Mouse (Mus musculus) left cerebral cortex, postnatal 14 days (tissue): ENCODE data around the gene Trpv4. TPM values are rescaled to one million over a fixed set of nuclear protein-coding genes. Genes with fewer than 3 reads are reported as not detected.

Experiments
- DNase-seq, 2 experiments: peaks; one replicate each; pipeline ENCODE4 v3.0.0; 2021 to 2022; ENCODE audit warnings: low spot score in 2 of 2, mixed read lengths in 1 of 2
- intact Hi-C: fragments of 180-260 bp; cut with DNase I; formaldehyde crosslinking; loops from one replicate; pipeline ENCODE4 v1.15.1; 2025
- total RNA-seq, 2 experiments: library from RNA; stranded (reverse); gene quantifications; 2 replicates each; pipeline ENCODE4 v1.2.3; 2021

The Trpv4 gene
- total RNA-seq, 2 experiments from 2014 or later, result 2.0 to 2.2 TPM

- no peak for DNase-seq
- intact Hi-C loops, result no loop called here
Observed at GRCm38 (mm10) chr5:114674594-114674993, 16.4 kb upstream of the Trpv4 start.

GRCm38 (mm10) chr5:114673114-114673513 lies 14.9 kb upstream of the Trpv4 start:
- intact Hi-C loops, result no loop called here
- no peak for DNase-seq

GRCm38 (mm10) chr5:114669014-114669413 lies 10.8 kb upstream of the Trpv4 start:
- DNase-seq, result no peak
- intact Hi-C loops, result no loop called here

- DNase-seq, result peak; percentile 98
- intact Hi-C loops, result loop anchor here (1.0 kb wide), 1 partner anchor 28 kb away; no protein-coding TSS in a partner anchor
Observed at GRCm38 (mm10) chr5:114667228-114667856, 9.1 kb upstream of the Trpv4 start.

- DNase-seq, result no peak
- intact Hi-C loops, result loop anchor here (1.0 kb wide), 1 partner anchor 27 kb away; no protein-coding TSS in a partner anchor
Observed at GRCm38 (mm10) chr5:114666659-114667058, 8.4 kb upstream of the Trpv4 start.

- DNase-seq, result no peak
- intact Hi-C loops, result no loop called here
Observed at GRCm38 (mm10) chr5:114664750-114665149, 6.5 kb upstream of the Trpv4 start.

- intact Hi-C loops, result no loop called here
- no peak for DNase-seq
Observed at GRCm38 (mm10) chr5:114664139-114664538, 5.9 kb upstream of the Trpv4 start.

- DNase-seq, result no peak
- intact Hi-C loops, result no loop called here
Observed at GRCm38 (mm10) chr5:114661029-114661428, 2.8 kb upstream of the Trpv4 start.

- no peak for DNase-seq
- intact Hi-C loops, result no loop called here
Observed at GRCm38 (mm10) chr5:114657426-114657825, 795 bp downstream of the Trpv4 start.

- intact Hi-C loops, result no loop called here
- no peak for DNase-seq
Observed at GRCm38 (mm10) chr5:114656305-114656704, 1.9 kb downstream of the Trpv4 start.

GRCm38 (mm10) chr5:114655721-114656120 lies 2.5 kb downstream of the Trpv4 start:
- no peak for DNase-seq
- intact Hi-C loops, result no loop called here

GRCm38 (mm10) chr5:114653656-114654437 lies 4.4 kb downstream of the Trpv4 start:
- no peak for DNase-seq
- intact Hi-C loops, result no loop called here

GRCm38 (mm10) chr5:114651449-114651848 lies 6.8 kb downstream of the Trpv4 start:
- intact Hi-C loops, result no loop called here
- DNase-seq, result no peak

GRCm38 (mm10) chr5:114651002-114651401 lies 7.2 kb downstream of the Trpv4 start:
- intact Hi-C loops, result no loop called here

GRCm38 (mm10) chr5:114648728-114649311 lies 9.4 kb downstream of the Trpv4 start:
- no peak for DNase-seq
- intact Hi-C loops, result no loop called here

More at GRCm38 (mm10) chr5:114651002-114651401, 7.2 kb downstream of the Trpv4 start:
- no peak for DNase-seq

GRCm38 (mm10) chr5:114647211-114647974 lies 10.8 kb downstream of the Trpv4 start:
- no peak for DNase-seq
- intact Hi-C loops, result no loop called here

- DNase-seq, result no peak
- intact Hi-C loops, result no loop called here
Observed at GRCm38 (mm10) chr5:114645916-114646315, 12.3 kb downstream of the Trpv4 start.

- intact Hi-C loops, result no loop called here
- no peak for DNase-seq
Observed at GRCm38 (mm10) chr5:114644918-114645317, 13.3 kb downstream of the Trpv4 start.

- no peak for DNase-seq
- intact Hi-C loops, result no loop called here
Observed at GRCm38 (mm10) chr5:114640809-114641208, 17.4 kb downstream of the Trpv4 start.

GRCm38 (mm10) chr5:114639645-114639957 lies 18.6 kb downstream of the Trpv4 start:
- intact Hi-C loops, result loop anchor here (1.0 to 5.0 kb wide), 2 partner anchors 28 to 58 kb away; no protein-coding TSS in a partner anchor
- no peak for DNase-seq
